Mouse (Mus musculus): ENCODE measurements around the gene Spic.

GRCm38 (mm10) chr10:88645448-88645847 lies 39.4 kb downstream of the Spic start:
- TF ChIP-seq GATA1 (IDR thresholded peaks at IDR 0.05; ENCODE audit: borderline replicate concordance, low read length) = no peak
- no peak for TF ChIP-seq FLI1 (IDR thresholded peaks at IDR 0.05; ENCODE audit: low read length)
